Mouse (Mus musculus): ENCODE measurements around the gene 1700067P10Rik. TPM values are rescaled to one million over a fixed set of nuclear protein-coding genes. Genes with fewer than 3 reads are reported as not detected.

The 1700067P10Rik gene
- polyA plus RNA-seq (2015; fragmentation: Nextera tagmentation; extraction: Ambion mirVana), result not detected in 2 replicates

GRCm38 (mm10) chr17:48089019-48089418, at the start of gene 1700067P10Rik:
1700067P10Rik (plus strand) TSS chr17:48089319.
- H3K36me3 ChIP-seq (ENCODE audit: poor library complexity, severe bottlenecking), result no peaks in the 10 kb centered on the region
- peaks cover 13% of the 10 kb centered on the region for H3K27me3 ChIP-seq
- 0 out of 2 replicates have a peak, but pooled peaks cover 6% of the 10 kb centered on the region for H3K9me3 ChIP-seq (replicated peaks)
- no peak within 1 kb of the TSS for H3K4me2 ChIP-seq
- H3K27ac ChIP-seq, result no peak within 1 kb of the TSS
- no peak for ATAC-seq
- H3K9ac ChIP-seq, result no peak within 1 kb of the TSS
- no peak within 1 kb of the TSS for H3K4me3 ChIP-seq
- 0 out of 2 replicates have a peak, but pooled peaks cover 3% of the 10 kb centered on the region for H3K4me1 ChIP-seq

GRCm38 (mm10) chr17:48041351-48042287, 47.5 kb upstream of the 1700067P10Rik start:
- ATAC-seq, result peak; percentile 86
- 0 out of 2 replicates have a peak, but pooled peaks cover 3% of the 10 kb centered on the region for H3K9me3 ChIP-seq (replicated peaks)
- peaks cover 23% of the 10 kb centered on the region for H3K4me1 ChIP-seq
- no peaks in the 10 kb centered on the region for H3K36me3 ChIP-seq (ENCODE audit: poor library complexity, severe bottlenecking)
- H3K4me3 ChIP-seq, result peak overlapping the region; percentile 18; the same call in 1 of the 2 replicates
- peaks cover 21% of the 10 kb centered on the region for H3K27me3 ChIP-seq
- WGBS, result 3% methylated on average over 29 of the region's 29 CpGs
- H3K4me2 ChIP-seq, result peak overlapping the region; percentile 48
- peak overlapping the region; percentile 47 for H3K9ac ChIP-seq
- peak overlapping the region; percentile 81 for H3K27ac ChIP-seq

GRCm38 (mm10) chr17:48043154-48043880, 45.8 kb upstream of the 1700067P10Rik start:
- Histone ChIP-seq H3K9ac (no peak overlapping the region), H3K27ac (no peak overlapping the region), H3K4me2 (no peak overlapping the region), H3K4me3 (no peak overlapping the region), H3K4me1 (peaks cover 23% of the 10 kb centered on the region), H3K9me3 (replicated peaks) (0 out of 2 replicates have a peak, but pooled peaks cover 3% of the 10 kb centered on the region), H3K27me3 (peaks cover 18% of the 10 kb centered on the region), H3K36me3 (ENCODE audit: poor library complexity, severe bottlenecking) (no peaks in the 10 kb centered on the region)
- no peak for ATAC-seq
- 85% methylated on average over 5 of the region's 5 CpGs for WGBS

GRCm38 (mm10) chr17:48045631-48046030, 43.5 kb upstream of the 1700067P10Rik start:
- Histone ChIP-seq H3K4me2 (no peak overlapping the region), H3K4me1 (peaks cover 11% of the 10 kb centered on the region), H3K9ac (no peak overlapping the region), H3K27me3 (peaks cover 10% of the 10 kb centered on the region; the same call in 1 of the 2 replicates), H3K36me3 (ENCODE audit: poor library complexity, severe bottlenecking) (no peaks in the 10 kb centered on the region), H3K9me3 (replicated peaks) (0 out of 2 replicates have a peak, but pooled peaks cover 3% of the 10 kb centered on the region), H3K27ac (no peak overlapping the region), H3K4me3 (no peak overlapping the region)
- no peak for ATAC-seq
- WGBS, result 36% methylated on average over 4 of the region's 4 CpGs

- Histone ChIP-seq H3K36me3 (ENCODE audit: poor library complexity, severe bottlenecking) (no peaks in the 10 kb centered on the region), H3K27ac (no peak overlapping the region), H3K4me1 (peaks cover 17% of the 10 kb centered on the region), H3K4me2 (no peak overlapping the region), H3K9me3 (replicated peaks) (no peaks in the 10 kb centered on the region), H3K4me3 (no peak overlapping the region), H3K9ac (no peak overlapping the region), H3K27me3 (peaks cover 24% of the 10 kb centered on the region)
- ATAC-seq, result no peak
- WGBS, result 81% methylated on average over 5 of the region's 5 CpGs
Measured at GRCm38 (mm10) chr17:48051638-48052337, 37.3 kb upstream of the 1700067P10Rik start.

GRCm38 (mm10) chr17:48052338-48053067, 36.6 kb upstream of the 1700067P10Rik start:
- ATAC-seq, result peak; percentile 23; the same call in 1 of the 2 replicates
- no peak overlapping the region for H3K27ac ChIP-seq
- H3K4me3 ChIP-seq, result no peak overlapping the region
- no peak overlapping the region for H3K4me2 ChIP-seq
- no peaks in the 10 kb centered on the region for H3K9me3 ChIP-seq (replicated peaks)
- H3K4me1 ChIP-seq, result peaks cover 24% of the 10 kb centered on the region
- 71% methylated on average over 10 of the region's 10 CpGs for WGBS
- peaks cover 32% of the 10 kb centered on the region for H3K27me3 ChIP-seq
- H3K36me3 ChIP-seq (ENCODE audit: poor library complexity, severe bottlenecking), result no peaks in the 10 kb centered on the region
- no peak overlapping the region for H3K9ac ChIP-seq

- H3K4me3 ChIP-seq, result no peak overlapping the region
- no peaks in the 10 kb centered on the region for H3K9me3 ChIP-seq (replicated peaks)
- no peaks in the 10 kb centered on the region for H3K36me3 ChIP-seq (ENCODE audit: poor library complexity, severe bottlenecking)
- no peak overlapping the region for H3K4me2 ChIP-seq
- no peak for ATAC-seq
- H3K27ac ChIP-seq, result no peak overlapping the region
- H3K4me1 ChIP-seq, result peaks cover 32% of the 10 kb centered on the region
- WGBS, result 78% methylated on average over 2 of the region's 2 CpGs
- H3K27me3 ChIP-seq, result peaks cover 38% of the 10 kb centered on the region
- H3K9ac ChIP-seq, result no peak overlapping the region
Measured at GRCm38 (mm10) chr17:48053646-48054045, 35.5 kb upstream of the 1700067P10Rik start.

GRCm38 (mm10) chr17:48055076-48055816, 33.9 kb upstream of the 1700067P10Rik start:
- H3K9me3 ChIP-seq (replicated peaks), result no peaks in the 10 kb centered on the region
- no peak overlapping the region for H3K4me3 ChIP-seq
- H3K27ac ChIP-seq, result peak overlapping the region; percentile 63
- peak overlapping the region; percentile 27; the same call in 1 of the 2 replicates for H3K4me2 ChIP-seq
- peaks cover 32% of the 10 kb centered on the region for H3K4me1 ChIP-seq
- H3K36me3 ChIP-seq (ENCODE audit: poor library complexity, severe bottlenecking), result no peaks in the 10 kb centered on the region
- WGBS, result 31% methylated on average over 20 of the region's 20 CpGs
- peaks cover 33% of the 10 kb centered on the region for H3K27me3 ChIP-seq
- ATAC-seq, result peak; percentile 46
- H3K9ac ChIP-seq, result peak overlapping the region; percentile 26; the same call in 1 of the 2 replicates

- ATAC-seq, result no peak
- H3K9ac ChIP-seq, result peak overlapping the region; percentile 45; the same call in 1 of the 2 replicates
- no peak overlapping the region for H3K4me3 ChIP-seq
- H3K36me3 ChIP-seq (ENCODE audit: poor library complexity, severe bottlenecking), result no peaks in the 10 kb centered on the region
- H3K27me3 ChIP-seq, result peaks cover 33% of the 10 kb centered on the region
- H3K4me1 ChIP-seq, result peaks cover 38% of the 10 kb centered on the region
- 2% methylated on average over 12 of the region's 12 CpGs for WGBS
- H3K9me3 ChIP-seq (replicated peaks), result no peaks in the 10 kb centered on the region
- H3K4me2 ChIP-seq, result peak overlapping the region; percentile 12; the same call in 1 of the 2 replicates
- no peak overlapping the region for H3K27ac ChIP-seq
Measured at GRCm38 (mm10) chr17:48057382-48057781, 31.7 kb upstream of the 1700067P10Rik start.

- Histone ChIP-seq H3K27ac (peak overlapping the region; percentile 23; the same call in 1 of the 2 replicates), H3K4me3 (no peak overlapping the region), H3K27me3 (0 out of 2 replicates have a peak, but pooled peaks cover 4% of the 10 kb centered on the region), H3K9me3 (replicated peaks) (no peaks in the 10 kb centered on the region), H3K9ac (no peak overlapping the region), H3K4me2 (no peak overlapping the region; the same call in 1 of the 2 replicates), H3K4me1 (peaks cover 36% of the 10 kb centered on the region), H3K36me3 (ENCODE audit: poor library complexity, severe bottlenecking) (no peaks in the 10 kb centered on the region)
- WGBS, result 41% methylated on average over 10 of the region's 10 CpGs
- ATAC-seq, result peak; percentile 48
Measured at GRCm38 (mm10) chr17:48064196-48064843, 24.8 kb upstream of the 1700067P10Rik start.
